Mouse (Mus musculus) liver, embryonic 16.5 days (tissue): Measurements from ENCODE around the gene Paics. TPM values are rescaled to one million over a fixed set of nuclear protein-coding genes. Genes with fewer than 3 reads are reported as not detected.

ENCODE experiments used
- ATAC-seq: fragments of 200-750 bp; cut with Nextera tagmentation; 2 replicates; pipeline ENCODE4 v1.8.0; 2017; ENCODE audit warnings: low read depth, mild to moderate bottlenecking, moderate number of reproducible peaks, moderate library complexity
- H3K27ac ChIP-seq: fragments of 300-500 bp; sonication (generic); 2 replicates; pipeline ENCODE4 v1.5.1; 2014; ENCODE audit warnings: mild to moderate bottlenecking, low read length
- H3K27me3 ChIP-seq: fragments of 300-500 bp; sonication (generic); 2 replicates; pipeline ENCODE4 v1.6.1; 2014; ENCODE audit warnings: low read depth, low read length, mixed read lengths; ENCODE audit not compliant: control insufficient read depth, insufficient read depth
- H3K36me3 ChIP-seq: fragments of 300-500 bp; sonication (generic); 2 replicates; pipeline ENCODE4 v1.6.1; 2014; ENCODE audit warnings: mild to moderate bottlenecking; ENCODE audit not compliant: control insufficient read depth, insufficient read depth
- H3K4me1 ChIP-seq: fragments of 300-500 bp; sonication (generic); 2 replicates; pipeline ENCODE4 v1.6.1; 2014; ENCODE audit warnings: low read depth, low read length, mixed read lengths; ENCODE audit not compliant: control insufficient read depth
- H3K4me2 ChIP-seq: fragments of 300-500 bp; sonication (generic); 2 replicates; pipeline ENCODE4 v1.6.1; 2014; ENCODE audit warnings: low read depth, low read length, mixed read lengths
- H3K4me3 ChIP-seq: fragments of 300-500 bp; sonication (generic); 2 replicates; pipeline ENCODE4 v1.5.1; 2014; ENCODE audit warnings: low read depth, mild to moderate bottlenecking, low read length
- H3K9ac ChIP-seq: fragments of 300-500 bp; sonication (generic); 2 replicates; pipeline ENCODE4 v1.6.1; 2014; ENCODE audit warnings: low read depth, low read length
- H3K9me3 ChIP-seq: fragments of 300-500 bp; sonication (generic); replicated peaks from 2 replicates; pipeline ENCODE4 v1.6.1; 2016; ENCODE audit warnings: low read length; ENCODE audit not compliant: control insufficient read depth
- WGBS: fragments of 180-500 bp; shearing (Covaris S2); extraction: QIAGEN DNeasy Blood & Tissue Kit; methylation state at CpG from one replicate; pipeline ENCODE4 v1.1.7; 2014; ENCODE audit not compliant: insufficient replicate concordance; 5-methylcytosine and 5-hydroxymethylcytosine counted together
- polyA plus RNA-seq: library from polyadenylated mRNA; unstranded; fragments of >200 nt; fragmentation: Nextera tagmentation; extraction: Ambion mirVana; gene quantifications from 2 replicates; pipeline ENCODE4 v1.2.1, GENCODE M21; 2015

The Paics gene
- polyA plus RNA-seq, 1 experiment from 2014 or later: 139 TPM

DNA sequence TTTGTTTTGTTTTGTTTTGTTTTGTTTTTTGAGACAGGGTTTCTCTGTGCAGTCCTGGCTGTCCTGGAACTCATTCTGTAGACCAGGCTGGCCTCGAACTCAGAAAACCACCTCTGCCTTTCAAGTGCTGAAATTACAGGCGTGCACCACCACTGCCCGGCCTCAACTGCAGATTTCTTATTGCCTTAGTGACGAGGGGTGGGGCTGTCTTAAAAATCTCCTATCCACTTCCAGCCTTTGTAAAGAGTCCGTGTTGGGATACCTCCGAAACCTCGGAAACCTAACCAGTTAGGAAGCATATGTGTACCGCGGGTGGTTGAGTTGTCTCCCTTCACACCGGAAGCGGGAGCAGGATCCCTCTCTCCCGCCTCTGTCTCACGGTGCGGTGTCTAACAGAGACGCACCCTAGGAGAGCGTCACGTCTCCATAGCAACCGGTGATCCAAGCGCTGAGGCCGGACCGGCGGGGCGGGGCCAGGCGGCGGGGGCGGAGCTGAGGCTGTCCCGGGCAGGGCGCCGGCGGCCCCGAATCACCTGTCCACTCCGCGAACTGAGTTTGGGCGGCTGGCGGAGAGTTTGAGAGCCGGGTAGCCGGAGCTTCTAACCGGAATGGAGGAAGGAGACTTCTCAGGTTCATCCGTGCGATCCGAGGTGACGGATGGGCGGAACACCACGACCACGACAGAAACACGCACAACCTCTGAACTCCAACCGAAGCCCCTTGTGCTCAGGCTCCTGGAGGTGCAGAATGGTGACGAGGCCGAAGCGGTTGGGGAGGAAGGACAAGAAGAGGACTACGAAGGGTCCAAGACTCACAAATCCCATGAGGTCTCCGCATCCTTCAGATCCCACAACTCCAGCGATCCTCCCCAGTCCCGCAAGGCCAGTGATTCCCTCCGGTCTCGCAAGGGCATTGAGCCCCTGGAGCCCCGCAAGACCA is 64.7 kb downstream of the Paics start, which contains the start of gene Thegl:
Thegl (plus strand) TSS at position 480 of the 939 bp plus-strand sequence.
- peak within 1 kb of the TSS; percentile 92 for H3K4me2 ChIP-seq
- ATAC-seq: peak; percentile 98
- H3K27ac ChIP-seq: no peak within 1 kb of the TSS
- H3K4me3 ChIP-seq: peak within 1 kb of the TSS; percentile 60
- H3K4me1 ChIP-seq: peaks cover 8% of the 10 kb centered on the region
- no peaks in the 10 kb centered on the region for H3K27me3 ChIP-seq
- H3K36me3 ChIP-seq: no peaks in the 10 kb centered on the region
- H3K9me3 ChIP-seq: no peaks in the 10 kb centered on the region
- H3K9ac ChIP-seq: peak within 1 kb of the TSS; percentile 38; the same call in 1 of the 2 replicates
- WGBS: 16% methylated on average over 57 of the region's 57 CpGs

Other genes with a start within 250 kb of the Paics start
- 5.8 and 6.1 TPM in 2 replicates for gene Aasdh, start 45.8 kb upstream of the Paics start, polyA plus RNA-seq
- 18.0 and 20.1 TPM in 2 replicates for gene Ppat, start 271 bp downstream of the Paics start, polyA plus RNA-seq
- 43.9 and 44.3 TPM in 2 replicates for gene Srp72, start 23.4 kb downstream of the Paics start, polyA plus RNA-seq
- gene Arl9, start 52.7 kb downstream of the Paics start, polyA plus RNA-seq: 0.18 and 0.19 TPM in 2 replicates
- gene Thegl, start 64.7 kb downstream of the Paics start, polyA plus RNA-seq: 0.22 and 0.43 TPM in 2 replicates
- gene Hopx, start 163.8 kb downstream of the Paics start, polyA plus RNA-seq: 0.13 and 0.25 TPM in 2 replicates